Mouse (Mus musculus) heart, adult 2 months (tissue): ENCODE data around the gene Irf7.

ENCODE experiments used
- CTCF ChIP-seq: fragments of 200-600 bp; IDR thresholded peaks from 2 replicates; pipeline ENCODE4 v1.8.1; 2022; ENCODE audit warnings: antibody characterized with exemption, mild to moderate bottlenecking, moderate library complexity
- EP300 ChIP-seq: fragments of 200-500 bp; IDR thresholded peaks from 2 replicates; pipeline ENCODE4 v1.6.1; 2011; ENCODE audit warnings: low read depth, low read length, control low read depth; ENCODE audit not compliant: insufficient read depth
- POLR2A ChIP-seq: fragments of 200-500 bp; IDR thresholded peaks from 2 replicates; pipeline ENCODE4 v1.6.1; 2011; ENCODE audit warnings: mild to moderate bottlenecking, low read depth, low read length, control low read depth; ENCODE audit not compliant: insufficient read depth

GRCm38 (mm10) chr7:141265739-141266561 is at the start of gene Irf7:
- TF ChIP-seq CTCF (no peak), POLR2A (peak; percentile 84), EP300 (0 out of 2 replicates have a peak, but pooled peaks have one; percentile 11)
